Mouse (Mus musculus) myocyte (in vitro differentiated cells): ENCODE measurements around the gene Nisch.

ENCODE experiments used
- CEBPB ChIP-seq: IDR thresholded peaks from 2 replicates; pipeline ENCODE4 v1.6.1; 2011; ENCODE audit warnings: mild to moderate bottlenecking, moderate library complexity; ENCODE audit not compliant: poor library complexity, insufficient read depth, severe bottlenecking
- E2F4 ChIP-seq: IDR thresholded peaks from one replicate; pipeline ENCODE4 v1.6.1; 2011; ENCODE audit warnings: mild to moderate bottlenecking, control low read depth, moderate library complexity; ENCODE audit not compliant: insufficient read depth
- MAX ChIP-seq: IDR thresholded peaks from one replicate; pipeline ENCODE4 v1.6.1; 2011; ENCODE audit warnings: low read depth, mild to moderate bottlenecking, control low read depth
- MYOD1 ChIP-seq, 3 experiments: IDR thresholded peaks; one replicate each; pipeline ENCODE4 v1.6.1; 2011; ENCODE audit warnings: control low read depth in 2 of 3, low read depth in 2 of 3, mild to moderate bottlenecking in 2 of 3, moderate library complexity in 1 of 3; ENCODE audit not compliant: insufficient read length in 2 of 3, control insufficient read depth in 1 of 3
- MYOG ChIP-seq, 3 experiments: IDR thresholded peaks; one replicate each; pipeline ENCODE4 v1.6.1; 2011; ENCODE audit warnings: control low read depth in 2 of 3, low read depth in 2 of 3, mild to moderate bottlenecking in 2 of 3; ENCODE audit not compliant: insufficient read length in 2 of 3, control insufficient read depth in 1 of 3, insufficient read depth in 1 of 3
- POLR2A ChIP-seq: IDR thresholded peaks from one replicate; pipeline ENCODE4 v1.6.1; 2011; ENCODE audit warnings: low read depth, mild to moderate bottlenecking, control low read depth, moderate library complexity; ENCODE audit not compliant: insufficient read length
- POLR2AphosphoS2 ChIP-seq: IDR thresholded peaks from one replicate; pipeline ENCODE4 v1.6.1; 2011; ENCODE audit warnings: low read depth, control low read depth; ENCODE audit not compliant: insufficient read length
- REST ChIP-seq: IDR thresholded peaks from one replicate; pipeline ENCODE4 v1.6.1; 2011; ENCODE audit warnings: mild to moderate bottlenecking, control low read depth, moderate library complexity; ENCODE audit not compliant: insufficient read depth, insufficient read length
- SRF ChIP-seq: IDR thresholded peaks from one replicate; pipeline ENCODE4 v1.6.1; 2011; ENCODE audit warnings: low read depth; ENCODE audit not compliant: control insufficient read depth, insufficient read length
- TCF12 ChIP-seq: IDR thresholded peaks from one replicate; pipeline ENCODE4 v1.6.1; 2011; ENCODE audit warnings: mild to moderate bottlenecking, control low read depth; ENCODE audit not compliant: poor library complexity, insufficient read depth, severe bottlenecking
- TCF3 ChIP-seq: IDR thresholded peaks from one replicate; pipeline ENCODE4 v1.6.1; 2011; ENCODE audit warnings: low read depth, control low read depth; ENCODE audit not compliant: insufficient read length
- USF1 ChIP-seq: IDR thresholded peaks from one replicate; pipeline ENCODE4 v1.6.1; 2011; ENCODE audit warnings: low read depth, mild to moderate bottlenecking, control low read depth, moderate library complexity

DNA sequence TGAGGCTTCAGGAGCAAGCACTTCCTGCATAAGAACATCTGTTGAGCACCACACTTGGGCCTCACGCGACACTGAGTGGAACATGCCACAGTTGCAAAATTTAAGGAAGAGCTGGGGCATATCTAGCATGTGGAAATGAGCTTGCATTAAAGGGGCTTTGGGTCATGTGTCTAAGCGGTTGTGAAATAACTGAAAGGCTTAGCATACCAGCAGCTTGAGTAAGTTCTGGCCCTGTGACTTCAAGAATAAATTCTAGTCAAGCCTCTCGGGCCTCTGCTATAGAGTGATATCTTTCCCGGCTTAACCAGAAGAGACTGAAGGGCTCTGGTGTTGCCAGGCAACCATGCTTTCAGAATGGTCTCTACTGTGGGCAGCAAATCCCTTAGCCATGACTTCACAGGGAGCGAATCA is 28.0 kb downstream of the Nisch start:
- TF ChIP-seq E2F4 (no peak), TCF3 (no peak), POLR2A (no peak), MAX (no peak), MYOD1 (IDR thresholded peaks at IDR 0.05; ENCODE audit: control insufficient read depth in 1 of 3, insufficient read length in 2 of 3, low read depth in 2 of 3) (no peak), CEBPB (no peak), POLR2AphosphoS2 (no peak), REST (no peak), TCF12 (no peak), USF1 (no peak), MYOG (IDR thresholded peaks at IDR 0.05; ENCODE audit: control insufficient read depth in 1 of 3, insufficient read depth in 1 of 3, insufficient read length in 2 of 3, low read depth in 2 of 3) (no peak), SRF (no peak)
